Mouse (Mus musculus): ENCODE measurements around the gene Pgm2. TPM values are rescaled to one million over a fixed set of nuclear protein-coding genes. Genes with fewer than 3 reads are reported as not detected.

Pgm2 gene
- polyA plus RNA-seq, 1 experiment from 2014 or later = 36.3 TPM

DNA sequence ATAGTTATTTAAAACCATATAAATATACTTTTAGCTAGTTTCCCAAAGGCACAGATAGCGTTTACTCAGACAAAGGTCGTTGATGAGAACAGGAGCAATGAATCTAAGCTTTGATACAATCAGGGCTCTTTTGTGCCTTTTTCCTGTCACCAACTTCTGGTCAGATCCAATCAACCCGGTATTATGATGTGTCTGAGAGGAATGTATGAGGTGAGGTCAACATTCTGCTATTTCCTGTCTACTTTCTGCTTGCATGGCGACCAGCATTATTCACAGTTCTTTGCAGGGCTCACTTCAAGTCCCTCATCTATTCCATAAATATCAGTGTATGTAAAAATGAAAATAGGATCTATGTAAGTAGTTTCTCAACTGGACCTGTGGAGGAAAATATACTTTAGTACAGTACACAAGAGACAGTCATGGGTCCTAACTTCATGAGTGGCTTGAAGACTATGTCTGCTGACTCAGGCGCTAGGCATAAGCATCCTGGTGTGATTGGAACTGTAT, 81.7 kb downstream of the Pgm2 start:
- no peaks in the 10 kb centered on the region for H3K36me3 ChIP-seq (ENCODE audit: control insufficient read depth, insufficient read depth)
- H3K27me3 ChIP-seq (replicated peaks; ENCODE audit: control insufficient read depth, insufficient read depth, low read length) = no peaks in the 10 kb centered on the region
- no peaks in the 10 kb centered on the region for H3K9me3 ChIP-seq (ENCODE audit: control insufficient read depth)
- H3K9ac ChIP-seq (ENCODE audit: low read depth, low read length) = no peak overlapping the region
- H3K27ac ChIP-seq (ENCODE audit: low read depth, low read length) = no peak overlapping the region
- ATAC-seq = no peak
- H3K4me2 ChIP-seq (replicated peaks; ENCODE audit: low read depth) = no peak overlapping the region
- WGBS = 66% methylated on average over 5 of the region's 5 CpGs
- no peak overlapping the region for H3K4me3 ChIP-seq (ENCODE audit: low read depth, low read length)
- no peaks in the 10 kb centered on the region for H3K4me1 ChIP-seq (replicated peaks; ENCODE audit: control insufficient read depth, insufficient read depth, low read length)
- TF ChIP-seq CTCF (IDR thresholded peaks at IDR 0.05; ENCODE audit: low read depth) = no peak

Small RNAs within 50 kb of the gene (microRNA-seq; reads per million reads assigned to microRNA genes)
- gene Gm22395 (not detected), gene Gm23967 (not detected)

Other genes starting within 250 kb of the Pgm2 start
- 11.2 and 11.5 TPM in 2 replicates for gene Rell1, start 124.1 kb upstream of the Pgm2 start, polyA plus RNA-seq (2015; fragmentation: Nextera tagmentation; extraction: Ambion mirVana)
- 59.4 and 64.3 TPM in 2 replicates for gene Tbc1d1, start 63.4 kb downstream of the Pgm2 start, polyA plus RNA-seq (2015; fragmentation: Nextera tagmentation; extraction: Ambion mirVana)